8 mouse cellular contexts compared by ENCODE assay signal in the genomic region with DNA sequence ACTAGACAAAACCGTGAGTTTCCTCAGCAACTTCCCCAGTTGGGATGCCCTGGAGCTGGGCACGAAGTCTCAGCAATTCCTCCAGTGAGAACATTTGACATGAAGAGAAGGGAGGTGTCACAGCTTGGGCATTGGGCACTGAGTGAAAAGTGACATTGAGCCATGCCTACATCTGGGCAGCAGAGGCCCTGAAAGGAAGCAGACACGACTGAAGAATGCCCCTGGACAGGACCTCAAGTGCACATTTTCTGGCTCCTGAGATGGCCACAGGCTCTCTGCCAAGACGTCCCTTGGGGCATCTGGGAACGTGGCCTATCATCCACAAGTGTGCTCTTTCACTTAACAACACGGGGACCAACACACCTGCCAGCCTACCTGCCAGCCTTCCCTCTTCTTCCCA. TPM values are rescaled to one million over a fixed set of nuclear protein-coding genes. Genes with fewer than 3 reads are reported as not detected.
DNase-seq lines count a peak whose midpoint lies in the region; ATAC-seq and TF ChIP-seq lines count a peak whose summit lies in the region.

No protein-coding gene starts in this region.

- peak overlapping the region; percentile 93 for H3K4me2 ChIP-seq in liver, embryonic 16.5 days (ENCODE audit: low read depth, low read length)
- H3K4me2 ChIP-seq in stomach, postnatal 0 days (replicated peaks; ENCODE audit: low read depth): peak overlapping the region; percentile 87

- no peak for TF ChIP-seq POLR2A in MEL (IDR thresholded peaks at IDR 0.05; ENCODE audit: control insufficient read depth in 1 of 2, insufficient read depth in 1 of 2, low read depth in 1 of 2, low read length in 2 of 2, poor library complexity in 1 of 2)

- peak overlapping the region; percentile 57 to 75; a peak in 3 of 4 replicates for H3K4me3 ChIP-seq in MEL (ENCODE audit: control insufficient read depth in 1 of 2, insufficient read depth in 1 of 2, low read depth in 2 of 2, low read length in 2 of 2)
- H3K4me3 ChIP-seq in liver, embryonic 16.5 days (ENCODE audit: low read depth, low read length): peak overlapping the region; percentile 88
- H3K4me3 ChIP-seq in stomach, postnatal 0 days (ENCODE audit: low read depth, low read length): peak overlapping the region; percentile 55

- no peak for TF ChIP-seq RAD21 in MEL (IDR thresholded peaks at IDR 0.05; ENCODE audit: low read depth, low read length)

- no peak for TF ChIP-seq EP300 in MEL (IDR thresholded peaks at IDR 0.05; ENCODE audit: low read depth in 1 of 2, low read length in 2 of 2)
- TF ChIP-seq EP300 in stomach, postnatal 0 days (optimal IDR thresholded peaks at IDR 0.05): no peak

- WGBS in liver, embryonic 16.5 days (ENCODE audit: insufficient replicate concordance): 38% methylated on average over 6 of the region's 6 CpGs
- WGBS in stomach, postnatal 0 days: 43% methylated on average over 6 of the region's 6 CpGs

- no peak overlapping the region for H3K27ac ChIP-seq in MEL (ENCODE audit: control insufficient read depth, low read depth, low read length)
- H3K27ac ChIP-seq in liver, embryonic 16.5 days (ENCODE audit: low read length): 0 out of 2 replicates have a peak overlapping the region, but pooled peaks have one; percentile 69
- 0 out of 2 replicates have a peak overlapping the region, but pooled peaks have one; percentile 30 for H3K27ac ChIP-seq in stomach, postnatal 0 days (replicated peaks)

- H3K27me3 ChIP-seq in MEL (ENCODE audit: control insufficient read depth in 1 of 2, insufficient read depth in 2 of 2, low read length in 2 of 2): no peaks in the 10 kb centered on the region; a peak in 1 of 4 replicates
- H3K27me3 ChIP-seq in liver, embryonic 16.5 days (ENCODE audit: control insufficient read depth, insufficient read depth, low read depth, low read length): no peaks in the 10 kb centered on the region
- H3K27me3 ChIP-seq in stomach, postnatal 0 days (ENCODE audit: control insufficient read depth, insufficient read depth, low read length): no peaks in the 10 kb centered on the region

- no peak for TF ChIP-seq CTCF in MEL (IDR thresholded peaks at IDR 0.05 in 2 of 3, conservative IDR thresholded peaks at IDR 0.05 in 1 of 3; ENCODE audit: control insufficient read depth in 1 of 3, insufficient read depth in 1 of 3, low read depth in 2 of 3, low read length in 3 of 3, poor library complexity in 1 of 3, severe bottlenecking in 1 of 3)
- no peak for TF ChIP-seq CTCF in stomach, postnatal 0 days (IDR thresholded peaks at IDR 0.05; ENCODE audit: low read depth)

- peak; percentile 68 for DNase-seq in cerebellum, adult 9-11 months
- DNase-seq in MEL (ENCODE audit: low read depth, low spot score): no peak
- peak; percentile 22 to 48 for DNase-seq in heart, postnatal 10 days
- no peak for DNase-seq in stomach, postnatal 0 days (ENCODE audit: low spot score)
- no peak for DNase-seq in right cerebral cortex, adult 18-20 months

- H3K79me2 ChIP-seq in MEL (ENCODE audit: control insufficient read depth, insufficient read depth, low read length, poor library complexity): peaks cover 36% of the 10 kb centered on the region

- peaks cover 5 to 18% of the 10 kb centered on the region in 2 experiments; a peak in 3 of 4 replicates for H3K4me1 ChIP-seq in MEL (ENCODE audit: control insufficient read depth in 1 of 2, insufficient read depth in 2 of 2, low read length in 2 of 2)
- peaks cover 29% of the 10 kb centered on the region for H3K4me1 ChIP-seq in liver, embryonic 16.5 days (ENCODE audit: control insufficient read depth, low read depth, low read length)
- peaks cover 10% of the 10 kb centered on the region for H3K4me1 ChIP-seq in stomach, postnatal 0 days (replicated peaks; ENCODE audit: control insufficient read depth, insufficient read depth)

- H3K9ac ChIP-seq in MEL (ENCODE audit: control insufficient read depth, low read depth, low read length, poor library complexity, severe bottlenecking): no peak overlapping the region; the same call in 1 of the 2 replicates
- H3K9ac ChIP-seq in liver, embryonic 16.5 days (ENCODE audit: low read depth, low read length): peak overlapping the region; percentile 57
- peak overlapping the region; percentile 38; the same call in 1 of the 2 replicates for H3K9ac ChIP-seq in stomach, postnatal 0 days (ENCODE audit: low read length)

- peaks cover 0 to 9% of the 10 kb centered on the region in 2 experiments; a peak in 2 of 4 replicates for H3K36me3 ChIP-seq in MEL (ENCODE audit: control insufficient read depth in 1 of 2, insufficient read depth in 2 of 2, low read length in 2 of 2)
- no peaks in the 10 kb centered on the region for H3K36me3 ChIP-seq in liver, embryonic 16.5 days (ENCODE audit: control insufficient read depth, insufficient read depth)
- H3K36me3 ChIP-seq in stomach, postnatal 0 days (ENCODE audit: control insufficient read depth, insufficient read depth, low read length): no peaks in the 10 kb centered on the region

- H3K9me3 ChIP-seq in MEL (replicated peaks; ENCODE audit: insufficient read depth, low read length): no peaks in the 10 kb centered on the region
- H3K9me3 ChIP-seq in liver, embryonic 16.5 days (replicated peaks; ENCODE audit: control insufficient read depth, low read length): no peaks in the 10 kb centered on the region; the same call in 1 of the 2 replicates
- no peaks in the 10 kb centered on the region for H3K9me3 ChIP-seq in stomach, postnatal 0 days (ENCODE audit: control insufficient read depth, low read length)

- intact Hi-C loops in heart, postnatal 10 days (cut with DNase I): no loop called here

- no peak for ATAC-seq in cerebellum, adult (ENCODE audit: insufficient number of reproducible peaks, low FRiP score, low TSS enrichment)
- ATAC-seq in liver, embryonic 16.5 days (ENCODE audit: low read depth): no peak
- no peak for ATAC-seq in stomach, postnatal 0 days (ENCODE audit: low FRiP score, low TSS enrichment)
- ATAC-seq in CD4-positive, CD25-positive, alpha-beta regulatory T cell, adult 4 months: no peak

TF ChIP-seq in MEL, 35 proteins besides CTCF, POLR2A, EP300 and RAD21:
- TF ChIP-seq SIN3A (IDR thresholded peaks at IDR 0.05; ENCODE audit: low read length): no peak
- no peak for TF ChIP-seq HCFC1 (IDR thresholded peaks at IDR 0.05; ENCODE audit: low read depth, low read length)
- no peak for TF ChIP-seq E2F4 (IDR thresholded peaks at IDR 0.05; ENCODE audit: borderline replicate concordance, low read depth, low read length)
- TF ChIP-seq MXI1 (IDR thresholded peaks at IDR 0.05; ENCODE audit: low read depth, low read length): no peak
- no peak for TF ChIP-seq ETS1 (IDR thresholded peaks at IDR 0.05; ENCODE audit: low read depth, low read length)
- TF ChIP-seq JUND (IDR thresholded peaks at IDR 0.05; ENCODE audit: low read depth, low read length): no peak
- TF ChIP-seq ELF1 (IDR thresholded peaks at IDR 0.05; ENCODE audit: low read depth, low read length): no peak
- no peak for TF ChIP-seq MAX (IDR thresholded peaks at IDR 0.05; ENCODE audit: low read length)
- no peak for TF ChIP-seq TCF12 (IDR thresholded peaks at IDR 0.05; ENCODE audit: low read depth, low read length)
- TF ChIP-seq MEF2A (IDR thresholded peaks at IDR 0.05; ENCODE audit: extremely low read depth, insufficient replicate concordance, low read depth, low read length, poor library complexity, severe bottlenecking): no peak
- TF ChIP-seq ZMIZ1 (IDR thresholded peaks at IDR 0.05; ENCODE audit: low read depth, low read length): no peak
- no peak for TF ChIP-seq MYB (IDR thresholded peaks at IDR 0.05; ENCODE audit: low read depth, low read length)
- TF ChIP-seq GATA1 (IDR thresholded peaks at IDR 0.05; ENCODE audit: low read depth, low read length): no peak
- TF ChIP-seq ZKSCAN1 (IDR thresholded peaks at IDR 0.05; ENCODE audit: low read depth, low read length): no peak
- TF ChIP-seq GABPA (IDR thresholded peaks at IDR 0.05; ENCODE audit: low read depth, low read length): no peak
- TF ChIP-seq RCOR1 (IDR thresholded peaks at IDR 0.05; ENCODE audit: low read depth, low read length): no peak
- no peak for TF ChIP-seq MAZ (IDR thresholded peaks at IDR 0.05; ENCODE audit: low read depth, low read length)
- TF ChIP-seq CHD1 (IDR thresholded peaks at IDR 0.05; ENCODE audit: low read depth, low read length): no peak

RNA-seq across cellular contexts. Expression of a gene that starts 1.0 kb away (rescaled TPM):
- total RNA-seq in MEL (2012; rRNA removed): 10.6 and 12.7 TPM in 2 replicates
- polyA plus RNA-seq in MEL (2012; ENCODE audit: insufficient read depth in 1 of 2, insufficient read length in 2 of 2, low read depth in 1 of 2, low replicate concordance in 2 of 2, missing spikeins in 1 of 2): 10 to 100 TPM in 1 of 2 experiments, not detected in 1; 56.1 TPM
- total RNA-seq in heart, postnatal 10 days (2021): 10 to 100 TPM; 51.1 to 55.1 TPM
- polyA plus RNA-seq in liver, embryonic 16.5 days (2015; fragmentation: Nextera tagmentation; extraction: Ambion mirVana): 1.8 and 2.2 TPM in 2 replicates
- 6.2 and 6.4 TPM in 2 replicates for polyA plus RNA-seq in stomach, postnatal 0 days (2015; fragmentation: Nextera tagmentation; extraction: Ambion mirVana)
- polyA plus RNA-seq in CD4-positive, CD25-positive, alpha-beta regulatory T cell, adult 4 months (2017; shearing (Covaris generic)): 1 to 10 TPM; 4.2 to 7.2 TPM

Comparison
In these comparisons a context has a peak if more than half of its experiments do, and no peak if none do; other contexts are left out.
1. DNase-seq: peak in cerebellum, adult 9-11 months (single experiment) and heart, postnatal 10 days (2 of 2); none in MEL (single experiment), stomach, postnatal 0 days (single experiment) and right cerebral cortex, adult 18-20 months (single experiment).
2. Peak in every context shown above with its lines, with median percentiles within 50 percentile points of each other: H3K4me3 ChIP-seq.